Mouse (Mus musculus): ENCODE results near the gene Pacsin3.

Pacsin3 gene

DNA sequence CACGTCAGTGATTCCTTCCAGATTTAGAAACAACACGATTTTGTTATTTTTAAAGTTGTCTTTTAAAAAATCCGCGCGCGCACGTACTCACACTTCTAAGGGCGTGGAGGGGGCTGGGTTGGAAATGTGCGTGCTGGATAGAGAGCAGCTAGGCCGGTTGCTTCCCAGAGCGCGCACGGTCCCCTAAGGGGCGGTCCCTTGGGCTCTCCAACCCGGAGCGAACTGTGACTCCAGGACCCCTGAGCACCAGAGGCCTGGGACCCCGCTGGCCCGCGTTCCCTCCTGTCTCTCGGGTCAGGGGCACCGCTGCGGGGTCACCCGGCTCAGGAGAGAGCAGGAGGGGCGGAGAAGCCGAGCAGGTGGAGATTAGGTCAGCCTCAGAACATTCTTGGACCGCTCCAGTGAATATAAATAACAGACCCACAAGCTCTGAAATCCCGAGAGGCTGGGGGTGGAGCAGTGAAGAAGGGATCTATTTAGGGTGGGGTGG is at the start of gene Pacsin3:
Pacsin3 (plus strand) TSS at position 294 of the 490 bp plus-strand sequence.
- peak; percentile 47 for DNase-seq

DNA sequence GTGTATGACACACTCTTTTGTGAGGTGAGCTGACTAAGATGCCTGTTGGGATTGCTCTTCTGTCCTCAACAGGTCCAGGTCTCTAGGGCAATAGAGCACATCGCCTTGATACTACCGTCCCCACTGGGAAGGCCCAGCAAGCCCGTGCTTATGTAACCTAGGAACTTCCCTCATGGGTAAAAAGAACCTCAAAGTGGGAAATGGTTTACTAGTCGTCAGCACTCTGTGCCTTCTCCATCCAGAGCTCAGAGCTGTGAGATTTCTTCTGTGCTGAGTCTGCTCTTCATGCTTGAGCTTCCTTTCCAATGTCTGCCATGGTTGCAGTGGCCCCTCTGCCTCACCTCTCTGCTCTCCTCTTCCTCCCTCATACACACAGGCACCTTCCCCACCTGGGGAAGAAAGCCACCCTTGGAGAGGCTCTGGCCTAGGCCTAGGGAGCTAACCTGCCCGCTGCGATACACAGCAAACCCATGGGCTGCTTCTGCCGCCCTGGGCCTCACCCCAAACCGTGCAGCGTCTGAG is 49.4 kb upstream of the Pacsin3 start:
- no peak for DNase-seq

DNA sequence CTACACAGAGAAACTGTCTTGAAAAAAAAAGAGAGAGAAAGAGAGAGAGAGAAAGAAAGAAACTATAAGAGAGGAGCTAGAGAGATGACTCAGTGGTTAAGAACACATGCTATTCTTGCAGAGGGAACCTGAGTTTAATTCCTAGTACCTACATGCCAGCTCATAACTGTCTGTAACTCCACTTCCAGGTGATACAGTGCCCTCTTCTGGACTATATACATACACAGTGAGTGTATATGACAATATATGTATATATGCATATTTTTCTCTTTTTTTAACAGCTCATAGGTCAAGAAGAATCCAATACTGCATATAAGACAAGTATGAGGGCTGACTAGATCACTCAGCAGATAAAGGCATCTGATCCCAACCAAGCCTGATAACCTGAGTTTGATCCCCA is 42.4 kb upstream of the Pacsin3 start:
- no peak for DNase-seq

DNA sequence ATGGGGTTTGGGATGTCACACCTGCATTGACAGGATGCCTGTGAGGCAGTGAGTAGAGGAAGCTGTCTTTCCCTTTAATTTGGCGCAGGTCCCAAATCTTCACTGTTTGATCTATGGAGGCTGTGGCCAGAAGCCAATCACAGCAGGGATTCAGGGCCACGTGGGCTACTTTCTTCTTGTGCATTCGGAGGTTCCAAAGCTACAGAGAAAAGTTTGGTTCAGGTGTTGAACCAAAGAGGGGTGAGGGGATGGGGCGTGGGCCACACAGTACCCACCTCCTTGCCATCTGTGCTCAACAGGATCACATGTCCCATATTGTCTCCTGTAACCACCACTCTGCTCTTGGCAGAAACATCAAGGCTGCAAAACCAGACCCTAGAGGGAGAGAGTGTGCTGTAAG is 38.7 kb upstream of the Pacsin3 start:
- DNase-seq, result peak; percentile 22

DNA sequence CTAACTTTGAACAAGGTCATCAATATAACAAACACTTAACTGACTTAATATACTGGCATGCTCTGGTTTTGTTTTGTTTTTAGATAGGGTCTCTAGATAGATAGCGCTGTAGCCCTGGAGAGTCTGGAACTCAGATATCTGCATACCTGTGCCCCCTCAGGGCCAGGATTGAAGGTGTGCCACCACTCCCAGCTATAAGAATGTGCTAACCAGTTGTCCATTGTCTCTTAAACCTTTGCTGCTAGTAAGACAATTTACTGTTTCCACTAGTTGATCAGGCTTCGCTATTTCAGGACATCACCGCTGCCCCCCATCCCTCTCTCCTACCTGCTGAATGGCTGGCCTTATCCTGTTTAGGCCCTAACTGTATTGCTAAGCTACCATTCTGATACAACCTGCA is 35.3 kb upstream of the Pacsin3 start:
- DNase-seq, result no peak

DNA sequence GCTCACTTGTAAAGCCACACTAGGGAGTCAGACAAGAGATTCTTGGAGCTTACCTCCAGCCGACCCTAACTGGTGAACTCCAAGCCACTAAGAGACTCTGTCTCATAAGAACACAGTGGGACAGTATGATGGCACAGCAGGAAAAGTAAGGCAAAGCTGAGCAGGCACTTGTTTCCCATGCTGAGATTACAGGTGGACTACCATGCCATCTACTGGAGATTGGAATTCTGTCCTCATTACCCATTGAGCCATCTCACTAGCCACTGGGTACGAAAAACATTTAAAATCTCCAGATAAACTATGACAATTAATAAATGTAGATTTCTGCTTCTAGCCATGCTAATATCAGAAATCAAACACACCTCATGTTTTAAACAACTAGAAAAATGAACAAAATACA is 32.1 kb upstream of the Pacsin3 start:
- DNase-seq, result no peak

DNA sequence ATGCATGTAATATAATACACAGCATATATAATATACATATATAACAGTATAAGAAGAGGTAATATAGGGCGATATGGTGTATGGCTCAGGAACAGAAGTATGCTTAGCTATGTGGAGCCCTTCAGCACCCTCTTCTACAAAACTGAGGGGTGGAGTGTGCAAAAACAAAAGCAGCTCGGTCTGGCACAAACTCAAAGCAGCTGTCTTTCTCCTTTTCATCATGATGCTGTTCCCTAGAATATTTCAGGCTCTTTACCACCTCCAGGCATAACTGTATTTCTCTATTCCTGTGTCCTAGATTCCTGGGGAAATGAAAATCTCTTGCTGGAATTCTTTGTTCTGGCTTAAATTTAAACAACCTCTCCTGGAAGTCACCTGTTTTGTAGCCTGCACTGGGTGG is 26.0 kb upstream of the Pacsin3 start:
- DNase-seq, result no peak

DNA sequence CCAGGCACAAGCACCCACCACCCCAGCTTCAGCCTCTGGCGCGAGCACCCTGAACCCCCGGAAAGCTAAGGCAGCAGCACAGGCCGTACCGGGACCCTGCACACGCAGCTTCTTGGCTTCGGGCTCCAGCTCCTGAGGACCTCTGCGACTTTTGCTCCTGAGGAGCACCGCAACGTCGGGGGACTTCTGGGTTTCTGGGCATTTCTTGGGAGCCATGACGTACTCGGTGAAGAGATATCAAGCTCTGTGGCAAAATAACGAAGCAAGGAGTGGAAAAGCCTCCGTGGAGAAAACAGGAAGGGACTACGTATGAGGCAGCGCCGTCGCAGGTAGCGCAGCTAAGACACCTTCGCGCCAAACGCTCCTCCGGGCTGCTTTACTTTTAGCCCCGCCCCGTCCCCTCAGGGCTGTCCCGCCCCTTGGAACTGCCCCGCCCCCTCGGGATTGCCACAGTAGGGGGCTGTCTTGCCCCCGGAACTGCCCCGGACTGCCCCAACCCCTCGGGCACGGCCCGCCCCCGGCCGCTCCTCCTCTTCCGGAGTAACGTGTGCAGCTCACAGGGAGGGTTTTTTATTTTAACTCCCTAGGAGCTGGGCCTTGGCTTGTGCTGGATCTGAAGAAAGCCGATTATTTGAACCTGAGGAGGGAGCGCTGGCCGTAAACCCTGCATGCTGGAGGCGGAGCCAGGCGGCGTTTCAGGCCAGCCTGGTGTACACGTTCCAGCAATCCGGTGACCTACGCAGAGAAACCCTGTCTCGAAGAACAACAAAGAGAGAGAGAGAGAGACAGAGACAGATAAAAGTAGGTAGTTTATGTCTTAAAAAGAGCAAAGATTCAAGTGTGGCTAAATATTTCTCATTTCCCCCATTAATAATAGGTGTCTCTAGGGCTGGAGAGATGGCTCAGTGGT is 18.9 kb upstream of the Pacsin3 start, which contains the start of gene Ddb2:
Ddb2 (minus strand) TSS at position 382 of the 910 bp plus-strand sequence.
- peak; percentile 96 for DNase-seq

DNA sequence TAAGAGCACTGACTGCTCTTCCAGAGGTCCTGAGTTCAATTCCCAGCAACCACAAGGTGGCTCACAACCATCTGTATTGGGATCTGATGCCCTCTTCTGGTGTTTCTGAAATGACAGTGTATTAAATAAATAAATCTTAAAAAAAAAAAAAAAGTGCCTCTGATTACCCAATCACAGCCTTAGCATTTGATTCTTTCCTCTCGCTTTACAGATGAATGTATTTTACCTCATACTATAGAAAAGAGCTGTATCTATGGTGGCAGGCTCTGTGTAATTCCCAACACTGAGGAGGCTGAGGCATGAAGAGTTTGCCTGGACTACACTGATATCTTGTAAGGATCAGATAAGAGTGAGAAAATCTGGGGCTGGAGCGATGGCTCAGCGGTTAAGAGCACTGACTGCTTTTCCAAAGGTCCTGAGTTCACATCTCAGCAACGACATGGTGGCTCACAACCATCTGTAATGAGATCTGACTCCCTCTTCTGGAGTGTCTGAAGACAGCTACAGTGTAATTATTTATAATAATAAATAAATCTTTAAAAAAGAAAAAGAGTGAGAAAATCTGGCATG is 18.2 kb upstream of the Pacsin3 start:
- peak; percentile 30 for DNase-seq

DNA sequence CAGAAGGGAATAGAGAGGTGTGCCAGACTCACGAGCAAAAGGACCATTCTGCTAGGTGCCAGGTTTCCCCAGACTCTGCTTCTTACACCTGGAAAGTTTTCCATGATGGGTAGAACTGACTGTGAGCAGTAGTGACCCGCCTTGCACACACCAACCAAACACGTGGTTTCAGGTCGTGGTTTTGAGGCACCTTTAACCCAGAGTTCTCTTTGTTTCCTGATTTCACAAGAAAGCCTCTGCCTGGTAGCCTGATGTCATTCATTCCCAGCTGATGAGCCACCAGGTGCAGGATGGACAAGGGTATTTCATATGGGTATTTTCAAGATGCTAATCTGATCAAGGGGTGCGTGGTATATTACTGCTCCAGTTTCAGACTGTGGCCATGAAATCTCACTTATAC is 13.2 kb upstream of the Pacsin3 start:
- no peak for DNase-seq

DNA sequence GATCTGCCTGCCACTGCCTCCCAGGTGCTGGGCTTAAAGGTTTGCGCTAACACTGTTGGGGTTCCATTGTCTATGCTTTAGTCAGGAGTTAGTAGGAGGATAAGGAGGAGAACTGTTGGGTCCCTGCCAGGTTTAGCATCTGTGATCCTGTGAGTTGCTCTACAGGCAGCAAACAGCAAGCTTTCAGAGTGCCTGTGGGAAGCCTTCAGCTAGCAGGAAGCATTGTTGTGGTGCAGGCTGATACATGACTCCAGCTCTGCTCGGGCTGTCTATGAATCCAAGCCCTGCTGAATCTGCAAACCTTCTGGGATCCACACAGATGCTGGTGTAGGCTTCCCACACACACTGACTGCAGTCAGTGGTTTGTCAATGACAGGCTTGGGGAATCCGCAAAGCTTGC is 12.3 kb upstream of the Pacsin3 start:
- DNase-seq, result no peak

DNA sequence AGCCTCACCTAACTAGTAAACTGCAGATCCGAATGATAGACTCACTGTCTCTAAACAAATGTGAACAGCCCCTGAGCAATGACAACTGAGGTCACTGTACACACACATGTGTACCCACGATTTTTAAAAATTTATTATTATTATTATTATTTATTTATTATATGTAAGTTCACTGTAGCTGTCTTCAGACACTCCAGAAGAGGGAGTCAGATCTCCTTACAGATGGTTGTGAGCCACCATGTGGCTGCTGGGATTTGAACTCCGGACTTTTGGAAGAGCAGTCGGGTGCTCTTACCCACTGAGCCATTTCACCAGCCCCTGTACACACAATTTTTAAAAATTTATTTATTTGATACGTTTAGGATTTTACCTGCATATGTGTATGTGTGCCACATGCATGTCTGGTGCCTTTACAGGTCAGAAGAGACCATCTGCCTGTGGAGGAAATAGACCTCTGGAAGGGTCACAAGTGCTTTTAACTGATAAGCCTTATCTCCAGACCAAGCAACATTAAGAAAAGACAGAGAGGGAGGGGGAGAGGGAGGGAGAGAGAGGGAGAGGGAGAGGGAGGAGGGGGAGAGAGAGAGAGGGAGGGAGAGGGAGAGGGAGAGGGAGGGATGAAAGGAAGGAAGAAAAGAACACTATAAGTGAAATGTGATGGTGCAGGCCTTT is 11.1 kb upstream of the Pacsin3 start:
- no peak for DNase-seq

DNA sequence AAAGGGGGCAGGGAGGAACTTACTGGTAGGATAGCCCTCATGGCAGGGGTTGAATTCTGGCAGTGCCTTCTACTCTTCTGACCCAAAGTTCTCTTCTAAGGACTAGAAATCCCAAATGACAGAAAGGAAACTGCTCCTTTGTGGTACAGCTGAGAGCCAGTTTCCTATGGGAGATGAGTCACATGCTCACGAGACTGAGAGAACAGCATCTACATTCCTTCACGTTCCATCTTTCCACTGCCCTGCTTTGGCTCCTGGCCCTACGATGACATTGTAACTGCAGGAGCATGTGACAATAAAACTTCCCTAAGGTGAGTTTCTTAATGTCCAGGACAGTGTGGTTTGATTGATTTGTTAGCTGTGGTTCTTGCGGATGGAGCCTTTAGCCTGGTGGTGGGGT is 7.4 kb upstream of the Pacsin3 start:
- no peak for DNase-seq

DNA sequence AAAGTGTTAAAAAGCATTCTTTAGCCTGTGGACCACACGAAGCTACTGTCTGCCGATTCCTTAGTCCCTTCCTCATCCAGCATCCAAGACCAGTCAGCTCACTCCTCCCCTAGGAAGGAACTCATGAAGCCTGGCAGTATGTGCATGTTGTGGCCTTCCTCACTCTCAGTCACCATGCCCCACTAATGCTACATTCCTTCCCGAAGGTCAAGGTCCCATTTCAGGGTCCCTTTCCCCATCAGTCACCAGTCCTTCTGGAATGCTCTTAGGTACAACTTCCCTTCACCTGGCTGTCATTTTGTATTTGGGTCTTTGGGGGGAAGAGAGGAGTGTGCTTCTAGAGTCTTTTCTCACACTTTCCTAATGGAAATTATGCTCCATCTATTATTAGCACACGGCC is 3.8 kb upstream of the Pacsin3 start:
- DNase-seq, result no peak

DNA sequence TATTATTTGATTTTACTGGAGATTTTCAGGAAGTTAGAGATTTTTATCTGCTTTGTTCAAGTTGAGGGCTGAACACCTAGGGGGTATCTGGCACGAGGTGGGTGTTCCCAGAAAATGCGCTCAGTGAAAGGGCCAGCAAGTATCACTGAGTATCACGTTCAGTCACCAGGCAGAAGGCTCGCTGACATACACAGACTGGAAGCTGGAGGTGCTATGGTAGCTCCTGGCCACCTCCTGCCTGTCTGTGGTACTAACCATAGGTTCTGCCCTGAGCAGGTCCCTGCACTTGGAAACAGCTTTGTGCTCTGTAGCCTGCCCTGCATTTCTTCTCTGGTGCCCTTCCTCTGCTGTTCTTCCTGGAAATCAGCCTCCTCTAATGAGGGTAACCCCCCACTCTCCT is 3.2 kb upstream of the Pacsin3 start:
- DNase-seq, result no peak

DNA sequence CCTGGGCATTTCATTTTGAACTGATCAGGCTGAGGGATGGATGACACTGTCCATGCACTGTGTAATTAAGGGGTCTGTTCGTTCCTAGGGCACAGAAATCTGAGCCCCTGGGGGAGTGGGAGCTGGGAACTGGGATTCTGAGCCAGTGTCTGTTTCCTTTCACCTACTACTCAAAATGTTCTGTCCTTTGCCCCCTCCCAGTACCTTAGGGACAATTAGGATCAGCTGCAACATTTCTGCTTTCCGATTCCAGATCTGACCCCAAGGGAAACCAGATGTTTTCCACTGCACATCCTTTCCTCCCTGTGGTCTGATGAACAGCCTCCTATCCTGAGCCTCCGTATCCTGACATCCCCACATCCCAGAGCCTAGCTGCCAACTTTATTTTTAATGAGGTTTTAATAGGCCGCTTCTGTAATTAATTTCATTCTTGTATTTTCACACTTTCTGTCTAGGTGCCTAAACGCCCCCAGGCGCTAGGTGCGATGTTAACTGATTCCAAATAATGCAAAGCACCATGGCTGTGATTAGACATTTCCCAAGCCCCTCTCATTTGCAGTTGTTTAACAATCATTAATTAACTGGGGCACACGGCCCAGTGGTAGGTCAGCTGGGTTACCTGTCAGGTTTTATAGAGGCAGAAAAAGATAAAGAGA is 901 bp upstream of the Pacsin3 start:
- DNase-seq, result no peak

DNA sequence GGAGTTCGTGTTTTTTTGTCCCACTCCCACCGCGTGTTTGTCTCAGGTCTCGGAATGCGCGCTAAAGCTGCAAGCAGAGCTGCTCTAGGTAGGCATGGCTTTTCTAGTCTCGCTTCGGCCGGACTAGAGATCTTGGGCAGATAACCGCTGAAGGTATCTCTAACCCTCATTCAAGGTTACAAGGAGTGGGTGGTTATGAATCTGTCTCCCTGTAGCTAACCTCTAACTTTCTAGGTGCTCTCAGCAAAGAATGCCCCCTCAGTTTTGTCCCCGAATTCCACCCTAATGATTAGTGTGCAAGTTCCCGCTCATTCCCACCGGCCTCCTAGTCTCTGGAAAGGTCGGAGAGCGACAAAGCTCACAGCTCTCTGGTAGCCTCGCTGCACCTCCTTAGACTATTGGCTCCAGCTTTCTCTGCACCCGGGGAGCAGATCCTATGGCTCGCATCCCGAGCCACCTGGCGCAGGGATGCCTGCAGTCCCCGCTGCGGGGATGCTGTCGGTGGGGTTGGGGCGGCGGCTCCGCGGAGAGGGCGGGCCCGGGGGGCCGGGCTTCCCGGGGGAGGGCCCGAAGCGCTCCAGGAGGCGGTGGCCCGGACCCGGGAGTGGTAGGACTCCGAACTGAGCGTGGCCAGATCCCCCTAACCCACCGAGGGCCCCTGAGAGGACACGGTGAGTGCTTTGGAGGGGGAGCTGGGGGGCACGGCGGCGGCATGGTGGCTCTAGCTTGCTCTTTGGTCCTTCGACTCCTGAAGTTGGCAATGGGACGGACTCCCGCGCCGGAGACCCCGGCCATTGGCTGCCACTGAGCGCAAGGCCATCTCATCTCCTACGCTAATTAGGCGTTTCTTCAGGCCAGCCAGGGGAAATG is 737 bp downstream of the Pacsin3 start:
- DNase-seq, result peak; percentile 65

DNA sequence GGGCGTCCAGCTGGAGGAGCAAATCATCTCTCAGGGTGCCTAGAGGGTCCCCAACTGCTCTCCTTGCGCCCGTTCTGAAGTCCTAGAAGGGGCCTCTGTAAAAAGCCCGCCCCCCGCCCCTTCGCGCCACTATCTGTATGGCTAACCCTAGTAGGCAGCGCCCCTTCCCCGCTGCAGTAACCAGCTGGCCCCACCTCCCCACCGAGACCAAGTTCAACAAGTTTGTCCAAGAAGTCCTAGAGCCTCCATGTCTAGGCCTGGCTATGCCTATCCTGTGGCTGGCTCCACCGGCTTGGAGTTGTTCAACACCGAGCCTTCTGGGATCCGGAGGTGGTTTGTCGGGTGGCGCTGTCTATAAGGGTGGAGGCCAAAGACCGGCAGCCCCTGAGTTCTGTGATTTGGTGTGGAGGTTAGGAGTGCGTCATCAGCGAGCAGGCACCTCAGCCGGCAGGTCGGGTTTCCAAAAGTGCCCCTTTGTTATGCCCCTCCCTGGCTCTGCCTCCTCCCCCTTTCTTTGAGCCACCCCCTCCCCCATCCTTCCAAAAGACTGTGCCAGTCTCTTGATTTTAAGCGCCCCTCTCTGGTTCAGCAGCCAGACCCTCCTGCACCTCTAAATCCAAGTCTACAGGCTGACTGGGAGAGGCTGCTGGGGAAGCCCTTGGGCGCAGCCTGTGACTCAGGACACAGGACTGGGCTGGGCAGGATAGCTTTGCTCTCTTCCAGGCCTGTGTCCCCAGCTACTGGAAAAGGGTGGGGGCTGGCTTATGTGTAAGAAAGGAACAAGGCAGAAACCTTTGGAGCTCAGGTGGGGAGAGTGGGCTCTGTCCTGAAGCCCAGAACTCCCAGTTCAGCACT is 1.6 kb downstream of the Pacsin3 start:
- peak; percentile 72 for DNase-seq

DNA sequence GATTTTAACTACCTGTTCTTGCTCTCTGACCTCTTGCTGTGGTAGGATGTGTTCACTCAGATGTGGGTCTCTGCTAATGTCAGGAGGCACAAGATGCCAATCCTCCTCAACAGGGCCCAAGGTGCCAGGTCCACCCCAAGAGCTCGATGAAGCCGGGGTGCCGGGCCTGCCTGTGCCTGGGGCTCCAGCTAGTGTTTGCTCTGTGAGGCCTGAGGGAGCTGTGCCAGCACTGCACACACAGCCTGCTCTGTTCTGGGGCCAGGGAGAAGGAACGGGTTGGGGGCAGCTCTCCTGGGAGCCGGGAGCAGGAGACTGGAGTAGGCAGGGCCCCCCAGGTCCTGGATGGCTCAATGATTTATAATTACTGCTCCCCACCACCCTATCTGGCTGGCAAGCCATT is 2.3 kb downstream of the Pacsin3 start:
- no peak for DNase-seq

DNA sequence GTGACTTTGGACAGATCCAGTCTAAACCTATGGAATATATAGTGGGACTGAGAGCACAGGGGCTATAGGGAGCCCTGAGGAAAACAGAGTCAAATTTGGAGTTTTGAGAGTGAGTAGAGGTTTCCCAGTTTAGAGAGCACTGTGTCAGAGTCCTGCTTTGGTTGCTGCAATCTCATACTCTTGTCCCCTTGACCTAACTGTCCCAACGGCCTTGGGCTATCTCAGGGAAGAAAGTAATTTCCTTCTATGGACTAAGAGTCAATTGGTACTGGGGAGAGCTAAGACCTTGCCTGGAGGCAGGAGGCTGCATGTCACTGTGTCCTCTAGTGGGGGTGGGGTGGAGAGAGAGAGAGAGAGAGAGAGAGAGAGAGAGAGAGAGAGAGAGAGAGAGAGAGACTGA is 3.1 kb downstream of the Pacsin3 start:
- DNase-seq, result no peak

DNA sequence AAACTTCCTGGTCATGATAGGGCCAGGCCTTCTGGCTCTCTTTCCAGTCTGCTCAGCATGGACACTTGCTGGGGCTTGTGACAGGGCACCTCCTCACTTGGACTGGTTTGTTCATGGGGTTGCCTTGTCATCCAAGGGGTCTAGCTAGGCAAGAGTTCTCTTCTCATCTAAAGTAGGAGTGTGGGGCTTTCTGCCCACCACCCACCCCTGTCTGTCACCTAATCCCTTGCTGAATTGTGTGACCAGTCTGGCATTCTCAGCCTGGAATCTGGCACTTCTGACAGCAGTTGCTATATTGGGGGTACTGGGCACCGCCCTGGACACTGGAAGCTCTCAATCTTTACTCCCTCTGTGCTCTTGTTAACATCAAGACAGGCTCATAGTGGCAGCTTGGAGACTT is 3.7 kb downstream of the Pacsin3 start:
- no peak for DNase-seq

Measured in lung, postnatal 10 days (tissue).